Mouse (Mus musculus): Measurements from ENCODE around the gene Musk.
"Not testable (repeated sequence)": the region's sequence is repeated elsewhere in the genome, so short reads cannot be mapped to it uniquely, and the experiment has no call there.

The Musk gene

GRCm38 (mm10) chr4:58285687-58286086 is at the start of gene Musk:
Gene Musk, plus strand, starts transcription at chr4:58285960.
- DNase-seq: no peak

GRCm38 (mm10) chr4:58240416-58240815 is 45.3 kb upstream of the Musk start:
- DNase-seq: no peak

GRCm38 (mm10) chr4:58245544-58245943 is 40.2 kb upstream of the Musk start:
- no peak for DNase-seq

- no peak for DNase-seq
These were observed 33.4 kb upstream of the Musk start for GRCm38 (mm10) chr4:58252381-58252780.

GRCm38 (mm10) chr4:58253410-58253809 is 32.4 kb upstream of the Musk start:
- DNase-seq: peak; percentile 61 to 67

- not testable (repeated sequence) for DNase-seq
These were observed 25.0 kb upstream of the Musk start for GRCm38 (mm10) chr4:58260767-58261166.

- peak; percentile 33 to 40 for DNase-seq
These were observed 19.5 kb upstream of the Musk start for GRCm38 (mm10) chr4:58266294-58266693.

- DNase-seq: no peak
These were observed 16.7 kb upstream of the Musk start for GRCm38 (mm10) chr4:58268897-58269542.

- no peak for DNase-seq
These were observed 15.8 kb upstream of the Musk start for GRCm38 (mm10) chr4:58269961-58270360.

GRCm38 (mm10) chr4:58270956-58271355 is 14.8 kb upstream of the Musk start:
- no peak for DNase-seq

- no peak for DNase-seq
These were observed 14.1 kb upstream of the Musk start for GRCm38 (mm10) chr4:58271504-58272162.

GRCm38 (mm10) chr4:58275261-58275895 is 10.4 kb upstream of the Musk start:
- no peak for DNase-seq

- no peak for DNase-seq
These were observed 7.4 kb upstream of the Musk start for GRCm38 (mm10) chr4:58278368-58278767.

- DNase-seq: no peak
These were observed 5.6 kb upstream of the Musk start for GRCm38 (mm10) chr4:58280121-58280520.

GRCm38 (mm10) chr4:58286368-58287090 is 769 bp downstream of the Musk start:
- DNase-seq: no peak

GRCm38 (mm10) chr4:58288753-58289152 is 3.0 kb downstream of the Musk start:
- DNase-seq: no peak

- DNase-seq: no peak
These were observed 6.1 kb downstream of the Musk start for GRCm38 (mm10) chr4:58291828-58292227.

GRCm38 (mm10) chr4:58293099-58293498 is 7.3 kb downstream of the Musk start:
- no peak for DNase-seq

GRCm38 (mm10) chr4:58303862-58304261 is 18.1 kb downstream of the Musk start:
- no peak for DNase-seq

- no peak for DNase-seq
These were observed 18.8 kb downstream of the Musk start for GRCm38 (mm10) chr4:58304564-58304963.

- no peak for DNase-seq
These were observed 21.7 kb downstream of the Musk start for GRCm38 (mm10) chr4:58307421-58307820.

- no peak for DNase-seq
These were observed 27.6 kb downstream of the Musk start for GRCm38 (mm10) chr4:58313344-58313743.

GRCm38 (mm10) chr4:58314942-58315508 is 29.3 kb downstream of the Musk start:
- DNase-seq: no peak
